Mouse (Mus musculus) common myeloid progenitor, adult 5-6 weeks (primary cell): ENCODE data around the gene Mid1. TPM values are rescaled to one million over a fixed set of nuclear protein-coding genes. Genes with fewer than 3 reads are reported as not detected.

Source experiments
- ATAC-seq: replicated peaks from 2 replicates; pipeline ENCODE4 v1.8.0; 2016; ENCODE audit warnings: low read depth, mild to moderate bottlenecking, moderate TSS enrichment, inconsistent platforms; ENCODE audit not compliant: poor library complexity, severe bottlenecking
- total RNA-seq: library from RNA; stranded (forward); fragments of 200-1000, 187-1606 nt; gene quantifications from 2 replicates; pipeline ENCODE4 v1.2.3, GENCODE M21; 2017

Mid1 gene
- total RNA-seq, 1 experiment from 2014 or later = 10.3 TPM

DNA sequence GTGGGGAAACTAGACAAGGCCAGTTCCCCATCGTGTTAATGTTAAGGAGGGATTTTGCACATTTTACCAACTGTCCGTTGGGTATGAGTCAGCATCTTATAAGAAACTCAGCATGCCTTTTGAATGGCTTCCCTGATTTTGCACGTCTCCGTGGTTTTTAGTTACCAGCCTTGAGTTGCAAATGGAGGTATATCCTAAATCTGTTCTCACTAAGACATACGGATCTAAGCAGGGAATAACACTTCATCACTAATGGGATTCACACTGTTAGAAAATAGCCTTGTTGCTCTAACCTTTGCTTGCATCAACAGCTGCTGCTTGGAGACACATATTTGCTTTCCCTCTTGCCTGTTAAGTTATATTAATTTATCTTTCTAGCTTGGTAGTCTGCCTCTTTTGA, 126.3 kb downstream of the Mid1 start:
- no peak for ATAC-seq

DNA sequence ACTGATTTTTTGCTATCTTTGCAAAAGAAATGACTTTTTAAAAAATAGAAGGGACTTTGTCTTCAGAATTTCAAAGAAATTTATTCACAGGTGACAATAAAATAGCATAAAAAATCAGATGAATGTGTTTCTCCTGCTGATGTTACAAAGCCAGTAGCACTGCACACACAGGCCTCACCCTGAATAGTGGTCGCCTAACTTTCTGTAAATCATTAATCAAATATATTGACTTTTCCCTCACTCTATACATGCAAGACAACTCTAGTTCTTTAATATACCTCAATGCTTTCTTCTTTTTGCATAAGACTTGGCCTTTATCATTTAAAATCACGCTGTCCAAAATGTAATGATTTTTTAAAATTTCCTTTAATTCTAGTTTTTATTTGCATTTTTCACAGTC, 126.8 kb downstream of the Mid1 start:
- no peak for ATAC-seq

- ATAC-seq = no peak
Measured at GRCm38 (mm10) chrX:169813673-169814072, 128.7 kb downstream of the Mid1 start.

- no peak for ATAC-seq
Measured at GRCm38 (mm10) chrX:169826947-169827346, 141.9 kb downstream of the Mid1 start.

DNA sequence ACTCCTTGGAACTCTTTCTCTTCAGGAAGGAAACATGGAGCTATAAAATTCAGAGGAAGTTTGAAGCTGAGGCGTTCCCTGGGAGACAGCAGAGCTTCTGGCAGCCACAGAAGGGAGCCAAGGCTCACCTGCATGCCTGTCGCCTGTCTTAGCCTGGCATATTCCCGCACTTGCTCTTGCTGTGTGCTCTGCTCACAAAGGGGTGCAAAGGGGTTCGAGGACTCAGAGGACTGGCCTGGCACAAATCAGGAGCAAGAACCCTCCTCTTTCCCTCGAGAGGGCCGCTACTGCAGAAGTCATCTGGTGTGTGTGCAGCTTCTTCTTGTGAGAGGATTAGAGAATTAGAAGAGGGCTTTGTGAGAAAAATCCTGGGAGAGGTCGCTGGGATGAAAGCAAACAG, 142.7 kb downstream of the Mid1 start:
- no peak for ATAC-seq

GRCm38 (mm10) chrX:169828136-169828535, 143.1 kb downstream of the Mid1 start:
- ATAC-seq = peak; percentile 66

- ATAC-seq = no peak
Measured at GRCm38 (mm10) chrX:169830052-169830451, 145.1 kb downstream of the Mid1 start.

DNA sequence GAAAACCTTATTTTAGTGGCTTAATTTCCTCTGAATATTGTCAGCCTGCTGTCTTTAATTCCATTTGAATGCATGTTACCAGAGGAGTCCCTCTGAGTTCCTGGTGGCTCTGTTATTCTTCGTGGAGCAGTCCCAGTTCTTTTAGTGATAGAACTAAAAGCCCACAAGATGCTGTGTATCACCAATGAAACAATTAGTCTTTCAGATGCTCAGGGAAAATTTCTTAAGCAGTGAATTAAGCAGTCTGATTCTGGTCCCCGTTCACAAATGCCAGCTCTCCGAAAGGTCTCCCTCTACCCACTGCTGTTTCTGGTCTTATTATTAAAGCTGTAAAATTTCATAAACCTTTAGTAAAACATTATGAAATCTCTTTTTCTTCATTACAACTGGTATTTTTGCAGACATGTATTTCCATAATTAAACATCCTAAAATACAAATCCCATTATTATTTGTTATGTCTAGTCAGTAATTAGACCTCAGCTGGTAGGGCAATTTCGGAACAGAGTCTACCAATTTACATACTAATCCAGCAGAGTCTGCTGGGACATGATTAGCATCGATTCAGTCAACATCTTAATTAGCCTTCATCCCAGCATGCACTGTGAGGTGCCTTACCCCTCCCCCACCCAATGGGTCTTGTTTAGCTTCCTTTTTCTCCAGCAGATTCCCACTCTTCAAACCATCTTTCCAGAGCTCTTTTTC, 153.1 kb downstream of the Mid1 start:
- ATAC-seq = no peak

GRCm38 (mm10) chrX:169838650-169838971, 153.6 kb downstream of the Mid1 start:
- ATAC-seq = no peak

DNA sequence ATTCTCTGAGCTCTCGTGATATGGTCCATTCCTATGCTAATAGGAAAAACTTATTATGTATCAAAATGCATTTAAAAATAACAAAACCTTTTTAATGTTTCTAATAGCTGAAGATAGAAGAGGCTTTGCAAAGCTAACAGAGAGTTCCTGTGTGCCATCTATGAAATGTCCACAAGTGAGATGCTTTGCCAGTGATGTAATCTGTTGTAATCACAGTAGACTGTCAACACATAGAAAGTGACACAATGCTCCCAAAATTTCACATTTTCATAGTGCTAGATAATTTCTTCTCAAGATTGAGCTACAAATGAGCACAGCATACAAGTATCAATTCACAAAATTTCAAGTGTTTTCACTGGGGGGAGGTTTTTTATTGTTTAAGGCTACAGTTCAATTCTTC, 158.3 kb downstream of the Mid1 start:
- ATAC-seq = no peak

GRCm38 (mm10) chrX:169844150-169844772, 159.3 kb downstream of the Mid1 start:
- no peak for ATAC-seq

- ATAC-seq = no peak
Measured at GRCm38 (mm10) chrX:169846187-169846586, 161.2 kb downstream of the Mid1 start.

- no peak for ATAC-seq
Measured at GRCm38 (mm10) chrX:169861194-169861720, 176.3 kb downstream of the Mid1 start.

- no peak for ATAC-seq
Measured at GRCm38 (mm10) chrX:169862440-169862839, 177.4 kb downstream of the Mid1 start.

- peak; percentile 65 for ATAC-seq
Measured at GRCm38 (mm10) chrX:169862848-169863247, 177.8 kb downstream of the Mid1 start.

- no peak for ATAC-seq
Measured at GRCm38 (mm10) chrX:169863841-169864240, 178.8 kb downstream of the Mid1 start.

DNA sequence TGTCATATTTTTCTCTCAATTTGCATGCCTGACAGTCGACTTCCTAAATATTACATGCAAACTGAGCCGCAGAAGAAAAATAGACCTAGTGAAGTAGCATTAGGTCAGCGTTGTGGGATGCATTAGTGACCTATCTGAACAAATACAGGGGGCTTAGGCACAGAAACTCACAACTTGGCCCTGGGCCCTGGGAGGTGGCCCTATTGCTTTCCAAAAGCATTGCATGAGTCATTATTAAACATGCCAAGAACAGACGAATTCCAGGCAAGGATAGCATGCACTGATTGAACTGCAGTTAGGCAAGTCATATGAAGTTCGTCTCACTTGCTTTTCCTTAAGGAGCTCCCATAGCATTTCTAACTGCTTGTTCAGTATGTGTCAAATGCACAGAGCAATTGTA, 183.2 kb downstream of the Mid1 start:
- ATAC-seq = no peak

GRCm38 (mm10) chrX:169874475-169874874, 189.5 kb downstream of the Mid1 start:
- ATAC-seq = no peak

GRCm38 (mm10) chrX:169879481-169880362, 194.7 kb downstream of the Mid1 start:
- ATAC-seq = peak; percentile 74

DNA sequence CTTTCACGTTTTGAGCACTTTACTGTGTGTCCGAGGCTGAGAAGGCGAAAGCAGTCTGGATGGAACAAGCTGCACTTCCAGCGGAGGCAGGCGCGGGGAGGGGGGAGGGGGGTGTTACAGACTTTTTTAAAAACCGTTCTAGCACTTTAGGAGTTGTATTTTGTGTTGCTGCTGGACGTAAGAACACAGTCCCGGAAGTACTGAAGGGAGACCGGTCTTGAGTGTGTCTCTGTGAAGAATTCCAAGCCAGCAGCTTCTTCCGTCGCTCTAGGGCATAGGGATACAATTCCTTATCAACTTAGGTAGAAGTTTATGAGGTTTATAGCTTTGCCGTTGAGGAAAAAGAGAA, 195.3 kb downstream of the Mid1 start:
- 0 out of 2 replicates have a peak, but pooled peaks have one; percentile 10 for ATAC-seq

- peak; percentile 51 for ATAC-seq
Measured at GRCm38 (mm10) chrX:169880826-169881225, 195.8 kb downstream of the Mid1 start.
